Mouse (Mus musculus): ENCODE results near the gene Ano5. TPM values are rescaled to one million over a fixed set of nuclear protein-coding genes. Genes with fewer than 3 reads are reported as not detected.

Ano5 gene
- not detected for total RNA-seq (2023)

DNA sequence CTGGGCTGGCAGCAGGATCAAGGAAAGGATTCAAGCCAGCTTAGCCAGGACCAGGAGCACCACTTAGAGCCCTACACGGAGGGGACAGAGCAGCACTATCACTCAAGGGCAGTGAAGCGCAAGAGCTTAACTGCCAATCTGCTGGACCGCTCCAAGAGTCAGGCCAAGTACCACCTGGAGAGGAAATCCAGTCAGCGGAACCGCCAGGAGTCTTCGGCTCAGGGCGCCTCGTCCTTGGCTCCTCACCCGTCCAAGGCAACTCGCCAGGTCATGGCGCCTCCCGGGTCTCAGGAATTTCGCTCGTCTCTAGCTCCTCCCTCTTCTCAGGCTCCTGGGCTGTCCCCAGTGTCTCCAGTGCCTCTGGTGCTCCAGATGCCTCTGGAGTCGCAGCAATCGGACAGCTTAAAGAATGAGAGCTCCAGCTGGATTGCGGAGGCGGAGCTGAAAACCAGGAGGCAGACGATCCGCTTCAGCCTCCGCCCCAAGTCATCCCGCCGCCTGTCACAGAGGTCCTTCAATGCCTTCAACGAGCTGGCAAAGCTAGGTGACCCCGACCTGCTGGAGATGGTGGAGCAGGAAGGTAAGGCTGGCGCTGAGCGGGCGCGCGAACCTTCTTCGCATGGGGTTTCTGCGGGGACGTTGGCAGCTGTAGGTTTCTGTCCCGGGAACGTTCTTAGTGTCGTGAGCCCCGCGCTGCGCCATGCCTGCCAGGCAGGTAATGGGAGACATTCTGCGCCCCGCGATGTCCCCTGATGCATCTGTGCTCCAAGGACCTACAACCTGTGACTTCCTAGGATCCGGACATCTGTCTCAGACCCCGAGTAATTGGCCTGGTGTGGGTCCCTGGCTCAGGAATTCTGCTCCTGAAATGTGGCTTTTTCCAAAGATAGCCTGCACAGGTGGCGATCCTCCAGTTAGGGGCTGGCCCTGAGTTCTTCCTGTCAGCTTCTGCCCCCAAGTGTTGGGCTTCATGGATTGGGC, at the start of gene Ano5:
TSS of gene Ano5 (plus strand) at position 359 of the 981 bp plus-strand sequence.

DNA sequence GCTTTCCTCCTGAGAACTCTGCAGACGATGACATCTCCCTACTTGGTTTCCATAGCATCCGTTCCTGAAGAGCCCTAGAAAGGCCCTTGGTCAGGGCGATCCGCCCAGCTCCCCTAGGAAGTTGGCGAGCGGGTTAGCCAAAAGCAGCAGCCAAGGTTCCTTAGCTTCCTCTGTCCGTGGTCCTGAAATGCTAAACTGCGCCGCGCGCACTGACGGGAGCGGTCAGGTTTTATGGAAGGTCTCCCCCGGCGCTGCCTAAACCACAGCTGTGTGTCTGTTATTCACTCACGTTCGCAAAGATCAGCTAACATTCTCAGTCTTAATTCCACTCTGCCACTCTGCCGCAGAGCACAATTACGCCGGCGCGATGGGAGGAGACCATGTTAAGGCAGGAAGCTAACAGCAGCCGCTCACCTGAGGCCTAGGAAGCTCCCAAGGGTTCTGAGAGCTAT, 110.9 kb downstream of the Ano5 start, which contains the start of gene Slc17a6:
TSS of gene Slc17a6 (plus strand) at position 313 of the 452 bp plus-strand sequence.

Other genes with a start within 250 kb of the Ano5 start
- not detected for gene Slc17a6, start 111.0 kb downstream of the Ano5 start, total RNA-seq (2023)